Mouse (Mus musculus): ENCODE results near the gene Col16a1.

Gene Col16a1

DNA sequence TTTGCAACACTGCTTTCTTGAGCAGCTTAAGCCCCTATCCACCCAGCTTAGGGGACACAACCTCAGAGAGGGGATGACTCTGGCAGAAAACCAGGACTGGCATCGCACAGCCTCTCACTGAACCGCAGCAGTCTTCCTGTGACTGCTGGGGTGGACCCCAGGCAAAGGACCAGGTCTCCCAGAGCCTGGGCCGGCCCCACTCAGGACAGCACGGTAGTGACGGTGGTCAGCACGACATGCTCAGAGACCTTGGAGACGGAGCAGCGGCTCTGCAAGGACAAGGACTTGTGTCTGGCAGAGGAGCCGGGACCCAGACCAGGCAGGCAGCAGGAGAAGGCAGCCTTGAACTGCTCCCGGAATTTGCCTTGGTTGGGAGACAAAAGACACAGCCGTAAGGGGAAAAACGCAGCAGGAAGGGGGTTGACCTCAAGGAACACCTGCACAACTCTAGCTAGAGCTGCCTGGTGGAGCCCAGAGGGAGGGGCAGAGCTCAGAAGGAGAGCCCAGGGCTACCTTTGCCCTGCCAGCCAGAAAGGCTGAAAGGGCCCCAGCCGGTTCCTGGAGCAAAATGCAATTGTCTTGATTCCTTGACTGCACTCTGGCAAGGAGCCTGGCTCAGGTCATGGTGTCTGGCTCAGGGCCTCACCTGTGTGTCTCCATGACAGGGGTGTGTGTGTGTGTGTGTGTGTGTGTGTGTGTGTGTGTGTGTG is 83.2 kb downstream of the Col16a1 start:
- DNase-seq (ENCODE audit: low read depth, low spot score) = peak; percentile 72

DNA sequence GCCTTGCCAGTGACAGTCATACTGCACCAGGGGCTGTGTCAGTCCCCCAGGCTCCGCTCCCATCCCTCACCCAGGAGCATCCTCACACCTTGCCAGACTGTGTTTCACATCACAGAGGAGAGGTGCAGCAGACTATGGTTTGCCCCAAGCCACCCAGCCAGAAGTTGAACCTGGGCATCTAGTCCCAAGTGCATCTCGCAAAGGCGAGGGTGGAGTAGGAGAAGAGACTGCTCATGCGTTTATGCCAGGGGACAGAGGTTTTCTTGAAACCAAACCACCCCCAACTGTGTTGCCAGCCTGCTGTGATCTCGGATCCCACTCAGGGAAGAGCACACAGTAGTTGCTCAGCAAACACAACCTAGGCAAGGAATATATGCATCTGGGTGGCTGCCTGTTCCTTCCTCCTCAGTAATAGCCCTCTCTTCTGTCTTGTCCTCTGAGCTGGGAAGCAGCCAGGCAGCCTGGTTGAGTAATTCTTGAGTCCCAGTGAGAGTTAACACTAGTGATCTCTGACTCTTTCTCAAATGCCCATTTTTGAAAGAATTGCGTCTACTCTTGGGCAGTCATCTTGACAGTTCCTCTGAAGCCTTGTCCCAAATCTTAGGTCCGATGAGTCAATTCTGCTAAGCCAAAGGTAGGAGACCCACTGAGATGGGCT is 83.9 kb downstream of the Col16a1 start:
- DNase-seq (ENCODE audit: low read depth, low spot score) = no peak

DNA sequence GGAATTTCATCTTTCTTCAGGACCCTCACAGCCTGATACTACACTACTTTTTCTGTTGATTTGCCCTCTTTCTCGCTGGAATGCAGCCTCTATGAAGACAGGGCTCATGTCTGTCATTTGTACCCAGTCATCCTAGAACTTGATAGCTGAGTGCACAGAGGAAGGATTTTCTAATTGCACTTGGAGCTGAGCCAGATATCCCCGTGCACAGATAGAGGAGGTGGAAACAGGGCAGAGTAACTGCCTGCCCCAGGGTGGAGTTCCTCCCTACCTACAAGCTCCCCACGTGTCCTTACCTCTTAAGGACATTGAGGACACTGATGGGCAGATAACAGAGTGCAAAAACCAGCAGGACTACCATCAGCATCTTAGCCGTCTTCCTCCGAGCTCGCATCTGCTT is 85.8 kb downstream of the Col16a1 start:
- no peak for DNase-seq (ENCODE audit: low read depth, low spot score)

DNA sequence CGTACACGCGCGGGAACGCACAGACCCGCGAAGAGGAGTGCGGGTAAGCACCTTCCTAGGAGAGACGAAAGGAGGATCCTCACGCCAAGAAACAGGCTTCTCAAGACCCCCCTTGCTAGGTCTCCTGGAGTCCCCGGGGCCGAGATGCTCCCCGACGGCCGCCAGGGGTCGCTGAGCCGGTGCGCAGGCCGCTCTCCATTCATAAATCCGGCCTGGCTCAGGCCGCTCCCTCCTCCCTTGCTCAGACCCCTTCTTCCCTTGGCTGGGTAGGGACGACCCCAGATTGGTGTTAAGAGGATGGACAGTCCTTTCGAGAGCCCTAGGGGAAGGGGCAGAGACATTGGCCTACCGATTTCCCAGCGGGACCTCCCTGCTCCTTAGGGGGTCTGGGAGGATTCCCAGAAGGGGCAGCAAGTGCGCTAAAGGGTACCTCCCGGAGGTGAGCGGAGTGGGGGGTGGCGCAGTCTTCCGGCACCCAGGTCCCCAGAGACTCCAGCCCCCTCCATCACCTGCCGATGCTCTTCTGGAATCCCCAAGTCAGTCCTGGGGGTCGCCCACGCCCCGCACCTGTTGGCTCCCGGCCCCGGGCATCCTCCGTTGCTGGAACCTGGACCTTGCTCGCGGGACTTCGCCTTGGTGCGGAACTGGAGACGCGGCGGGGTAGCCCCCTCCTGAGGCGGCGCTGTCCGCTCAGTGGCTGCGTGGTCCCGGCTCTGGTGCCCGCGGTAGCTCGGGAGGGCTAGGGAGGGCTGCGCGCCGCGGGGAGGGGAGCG is 91.0 kb downstream of the Col16a1 start:
- peak; percentile 91 for DNase-seq (ENCODE audit: low read depth, low spot score)

DNA sequence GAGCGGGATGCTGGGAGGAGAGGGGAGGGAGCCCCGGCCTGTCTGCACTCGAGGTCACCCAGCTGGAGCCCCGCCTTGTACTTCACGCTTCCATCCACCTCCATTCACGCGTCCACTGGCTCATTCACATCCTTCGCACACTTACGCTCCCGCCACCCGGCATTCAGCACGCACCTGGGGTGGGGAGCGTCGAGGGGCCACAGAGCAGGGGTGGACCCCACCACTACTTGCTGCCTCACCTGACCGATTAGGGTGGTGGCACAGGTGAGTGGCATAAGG is 91.5 kb downstream of the Col16a1 start, which contains the start of gene Hcrtr1:
TSS of gene Hcrtr1 (minus strand) at position 146 of the 279 bp plus-strand sequence.
- DNase-seq (ENCODE audit: low read depth, low spot score) = no peak

DNA sequence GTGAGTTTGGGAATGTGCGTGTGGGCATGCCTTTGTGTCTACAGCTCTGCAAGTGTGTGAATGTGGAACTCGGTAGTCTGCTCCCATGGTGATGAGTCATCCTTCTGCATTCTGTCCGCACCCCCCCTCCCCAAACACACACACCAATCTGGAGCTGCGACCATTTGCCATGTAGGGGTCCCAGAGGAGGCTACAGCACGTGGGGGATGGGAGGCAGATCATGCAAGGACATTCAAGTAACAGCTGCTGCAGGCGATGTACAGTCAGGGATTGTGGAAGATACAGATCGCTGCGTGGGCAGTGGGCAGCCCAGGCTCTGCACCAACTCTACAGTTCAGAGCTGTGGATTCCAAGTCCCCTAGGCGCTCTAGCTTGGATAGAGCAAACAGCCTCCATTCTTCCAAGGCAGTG is 93.4 kb downstream of the Col16a1 start:
- DNase-seq (ENCODE audit: low read depth, low spot score) = no peak

DNA sequence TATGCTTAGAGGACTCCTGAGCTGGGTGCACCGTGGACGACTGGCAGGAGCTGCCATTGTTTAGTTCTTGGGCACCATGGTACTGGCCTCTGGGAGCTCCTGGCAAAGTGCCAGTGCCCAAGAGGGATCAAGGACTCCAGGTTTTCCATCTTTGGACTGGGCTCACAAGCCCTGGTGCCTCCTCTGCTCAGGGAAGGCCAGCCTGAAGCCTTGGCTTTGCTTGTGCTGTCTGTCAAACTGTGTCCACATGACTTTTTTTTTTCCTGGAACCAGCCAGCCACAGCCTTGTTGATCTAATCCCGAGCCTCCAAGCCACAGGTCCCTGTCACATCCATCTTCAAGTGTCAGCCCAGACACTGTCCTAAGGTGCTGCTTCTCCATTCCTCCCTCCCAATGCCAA is 94.1 kb downstream of the Col16a1 start:
- DNase-seq (ENCODE audit: low read depth, low spot score) = no peak

DNA sequence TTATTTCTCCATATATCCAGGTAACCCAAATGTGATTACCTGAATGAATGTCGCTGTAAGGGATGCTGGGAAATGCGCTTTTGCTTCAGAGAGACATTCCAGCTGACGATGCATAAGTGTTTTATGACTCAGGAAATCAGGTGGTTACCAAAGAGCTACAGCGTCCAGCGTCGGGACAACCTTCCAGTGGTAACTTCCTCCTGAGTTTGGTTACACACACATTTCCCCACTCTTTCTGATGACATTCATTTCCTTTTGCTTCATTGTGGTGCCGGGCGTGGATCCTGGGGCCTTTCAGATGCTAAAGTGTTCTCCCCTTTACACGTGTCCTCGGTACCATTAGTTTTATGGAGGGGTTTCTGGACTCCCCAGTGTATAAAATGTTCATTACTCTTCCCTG is 100.8 kb downstream of the Col16a1 start:
- no peak for DNase-seq (ENCODE audit: low read depth, low spot score)
